Mouse (Mus musculus) layer of hippocampus, adult 9-10 months (tissue): ENCODE results near the gene Thap7.

Experiments
- DNase-seq: peaks from one replicate; pipeline ENCODE4 v3.0.0; 2022; ENCODE audit warnings: low spot score

Thap7 gene

GRCm38 (mm10) chr16:17488478-17489468, 42.2 kb downstream of the Thap7 start:
- no peak for DNase-seq

- DNase-seq: no peak
Observed at GRCm38 (mm10) chr16:17486505-17486904, 44.4 kb downstream of the Thap7 start.

- no peak for DNase-seq
Observed at GRCm38 (mm10) chr16:17481465-17481864, 49.5 kb downstream of the Thap7 start.

- no peak for DNase-seq
Observed at GRCm38 (mm10) chr16:17478331-17478943, 52.5 kb downstream of the Thap7 start.
